Comparison of ENCODE assay signal across 8 mouse cellular contexts in the genomic region with DNA sequence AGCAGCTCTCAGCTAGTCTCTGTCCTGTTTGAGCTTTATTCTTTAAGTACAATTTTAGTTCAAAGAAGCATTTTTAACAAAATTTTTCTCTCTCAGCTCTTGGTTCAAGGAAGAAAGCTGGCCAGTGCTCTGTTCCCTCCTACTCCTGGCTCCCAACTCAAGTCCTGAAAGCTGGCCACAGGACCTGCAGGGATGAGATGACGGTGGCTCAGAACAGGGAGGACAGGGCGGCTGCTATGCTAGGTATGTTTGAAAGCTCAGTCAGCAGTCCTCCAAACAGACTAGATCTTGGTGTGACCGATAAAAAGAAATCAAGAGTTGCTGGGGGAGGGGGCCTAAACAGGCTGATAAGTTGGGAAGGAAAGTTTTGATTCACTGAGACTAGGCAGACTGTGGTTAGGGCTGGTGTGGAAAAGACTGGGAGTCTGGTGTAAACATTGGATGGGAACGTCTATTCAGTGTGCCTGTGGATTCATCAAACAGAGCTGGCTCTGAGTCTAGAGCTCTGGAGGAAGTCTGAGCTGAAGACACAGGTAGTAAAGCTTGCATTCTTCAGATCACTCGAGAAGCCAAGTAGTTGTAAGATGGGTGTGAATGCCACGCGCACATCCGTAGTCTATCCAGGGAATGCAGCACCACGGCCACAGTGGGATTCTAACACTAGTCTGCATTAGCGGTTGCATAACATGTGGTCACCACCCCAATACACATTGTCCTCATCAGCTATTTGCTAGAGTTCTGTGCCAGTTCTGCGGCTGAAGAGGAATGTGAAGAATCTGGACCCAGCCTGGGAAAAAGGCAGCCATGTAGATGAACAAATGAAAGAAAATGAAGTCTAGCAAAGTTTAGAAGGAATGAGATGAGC. TPM values are rescaled to one million over a fixed set of nuclear protein-coding genes. Genes with fewer than 3 reads are reported as not detected.
DNase-seq lines count a peak whose midpoint lies in the region; ATAC-seq lines count a peak whose summit lies in the region.

No protein-coding gene starts in this region.

- H3K4me2 ChIP-seq in midbrain, embryonic 15.5 days: no peak overlapping the region

- intact Hi-C loops in heart, postnatal 14 days (cut with DNase I): no loop called here

- no peak overlapping the region for H3K4me3 ChIP-seq in midbrain, embryonic 15.5 days

- no peaks in the 10 kb centered on the region for H3K4me1 ChIP-seq in midbrain, embryonic 15.5 days

- H3K27ac ChIP-seq in midbrain, embryonic 15.5 days: no peak overlapping the region

- ATAC-seq in midbrain, embryonic 15.5 days (replicated peaks): no peak

- peak; percentile 8 for DNase-seq in adrenal gland, adult 2 months
- DNase-seq in adrenal gland, postnatal 25 days: no peak
- peak; percentile 81 for DNase-seq in adipocyte (ENCODE audit: low spot score)
- peak; percentile 48 for DNase-seq in heart, postnatal 14 days
- peak; percentile 91 for DNase-seq in lung, postnatal 25 days (ENCODE audit: low spot score)
- DNase-seq in frontal cortex, postnatal 14 days (ENCODE audit: low spot score in 2 of 2): no peak
- no peak for DNase-seq in thymus, adult 18-20 months

- H3K9ac ChIP-seq in midbrain, embryonic 15.5 days: no peak overlapping the region

- H3K9me3 ChIP-seq in midbrain, embryonic 15.5 days: no peaks in the 10 kb centered on the region

- WGBS in midbrain, embryonic 15.5 days: 83% methylated on average over 11 of the region's 11 CpGs

- H3K27me3 ChIP-seq in midbrain, embryonic 15.5 days (replicated peaks): no peaks in the 10 kb centered on the region

- H3K36me3 ChIP-seq in midbrain, embryonic 15.5 days (replicated peaks): no peaks in the 10 kb centered on the region

RNA-seq across cellular contexts. Expression of a gene that starts 53.3 kb away (rescaled TPM):
- 10 to 100 TPM; 23.6 to 23.7 TPM for total RNA-seq in adrenal gland, adult 2 months (2021)
- polyA plus RNA-seq in adrenal gland, adult 2 months (2012; rRNA removed): 17.3 and 24.3 TPM in 2 replicates
- 27.5 and 29.5 TPM in 2 replicates for total RNA-seq in adrenal gland, postnatal 25 days (2021)
- total RNA-seq in heart, postnatal 14 days (2021): 1 to 10 TPM; 7.9 to 8.6 TPM
- polyA plus RNA-seq in midbrain, embryonic 15.5 days (2015; fragmentation: Nextera tagmentation; extraction: Ambion mirVana): 42.4 and 42.7 TPM in 2 replicates

RNA-seq across cellular contexts. Expression of a gene that starts 53.6 kb away (rescaled TPM):
- total RNA-seq in adrenal gland, adult 2 months (2021): 1 to 10 TPM in 1 of 2 experiments, under 1 TPM in 1; 0.58 to 1.4 TPM
- not detected in 2 replicates for polyA plus RNA-seq in adrenal gland, adult 2 months (2012; rRNA removed)
- total RNA-seq in adrenal gland, postnatal 25 days (2021): 0.76 and 1.2 TPM in 2 replicates
- total RNA-seq in heart, postnatal 14 days (2021): under 1 TPM; 0.76 to 0.83 TPM
- polyA plus RNA-seq in midbrain, embryonic 15.5 days (2015; fragmentation: Nextera tagmentation; extraction: Ambion mirVana): 0.63 and 0.75 TPM in 2 replicates

Comparison
In these comparisons a context has a peak if more than half of its experiments do, and no peak if none do; other contexts are left out.
1. DNase-seq: peak in adrenal gland, adult 2 months (single experiment), adipocyte (single experiment), heart, postnatal 14 days (2 of 2) and lung, postnatal 25 days (single experiment); none in adrenal gland, postnatal 25 days (single experiment), frontal cortex, postnatal 14 days (0 of 2) and thymus, adult 18-20 months (0 of 2).